Mouse (Mus musculus): ENCODE results near the gene Cnot8. TPM values are rescaled to one million over a fixed set of nuclear protein-coding genes. Genes with fewer than 3 reads are reported as not detected.

The Cnot8 gene
- polyA plus RNA-seq, 1 experiment from 2014 or later, result 95.8 TPM

- Histone ChIP-seq H3K4me3 (ENCODE audit: low read depth, low read length) (no peak overlapping the region), H3K27ac (ENCODE audit: low read depth, low read length) (no peak overlapping the region), H3K9ac (ENCODE audit: low read length) (no peak overlapping the region), H3K27me3 (ENCODE audit: control insufficient read depth, insufficient read depth, low read length) (no peaks in the 10 kb centered on the region), H3K4me1 (replicated peaks; ENCODE audit: control insufficient read depth, insufficient read depth, low read length) (no peaks in the 10 kb centered on the region), H3K4me2 (ENCODE audit: low read depth, low read length, severe bottlenecking) (no peak overlapping the region), H3K9me3 (ENCODE audit: control insufficient read depth, low read length) (no peaks in the 10 kb centered on the region), H3K36me3 (ENCODE audit: control insufficient read depth, insufficient read depth, low read length) (peaks cover 24% of the 10 kb centered on the region)
- DNase-seq (ENCODE audit: low spot score) (no peak), ATAC-seq (replicated peaks; ENCODE audit: low FRiP score) (no peak)
- 82% methylated on average over 1 of the region's 1 CpGs for WGBS
Observed at GRCm38 (mm10) chr11:58116560-58116959, 12.6 kb downstream of the Cnot8 start.

- no peak overlapping the region for H3K27ac ChIP-seq (ENCODE audit: low read depth, low read length)
- DNase-seq (ENCODE audit: low spot score) (no peak), ATAC-seq (replicated peaks; ENCODE audit: low FRiP score) (no peak)
- H3K27me3 ChIP-seq (ENCODE audit: control insufficient read depth, insufficient read depth, low read length), result no peaks in the 10 kb centered on the region
- H3K9ac ChIP-seq (ENCODE audit: low read length), result no peak overlapping the region
- no peak overlapping the region for H3K4me3 ChIP-seq (ENCODE audit: low read depth, low read length)
- H3K9me3 ChIP-seq (ENCODE audit: control insufficient read depth, low read length), result no peaks in the 10 kb centered on the region
- no peaks in the 10 kb centered on the region for H3K4me1 ChIP-seq (replicated peaks; ENCODE audit: control insufficient read depth, insufficient read depth, low read length)
- H3K36me3 ChIP-seq (ENCODE audit: control insufficient read depth, insufficient read depth, low read length), result peaks cover 24% of the 10 kb centered on the region
- no peak overlapping the region for H3K4me2 ChIP-seq (ENCODE audit: low read depth, low read length, severe bottlenecking)
- WGBS, result 88% methylated on average over 10 of the region's 10 CpGs
Observed at GRCm38 (mm10) chr11:58117044-58117652, 13.2 kb downstream of the Cnot8 start.

GRCm38 (mm10) chr11:58120655-58121054, 16.7 kb downstream of the Cnot8 start:
- ATAC-seq (replicated peaks; ENCODE audit: low FRiP score), result no peak
- peaks cover 10% of the 10 kb centered on the region; the same call in 1 of the 2 replicates for H3K36me3 ChIP-seq (ENCODE audit: control insufficient read depth, insufficient read depth, low read length)
- H3K9ac ChIP-seq (ENCODE audit: low read length), result no peak overlapping the region
- WGBS, result 87% methylated on average over 3 of the region's 3 CpGs
- H3K4me2 ChIP-seq (ENCODE audit: low read depth, low read length, severe bottlenecking), result no peak overlapping the region
- no peak overlapping the region for H3K4me3 ChIP-seq (ENCODE audit: low read depth, low read length)
- no peaks in the 10 kb centered on the region for H3K4me1 ChIP-seq (replicated peaks; ENCODE audit: control insufficient read depth, insufficient read depth, low read length)
- H3K9me3 ChIP-seq (ENCODE audit: control insufficient read depth, low read length), result no peaks in the 10 kb centered on the region
- no peak overlapping the region for H3K27ac ChIP-seq (ENCODE audit: low read depth, low read length)
- DNase-seq (ENCODE audit: low spot score), result no peak
- H3K27me3 ChIP-seq (ENCODE audit: control insufficient read depth, insufficient read depth, low read length), result no peaks in the 10 kb centered on the region

GRCm38 (mm10) chr11:58121351-58121750, 17.4 kb downstream of the Cnot8 start:
- Histone ChIP-seq H3K27me3 (ENCODE audit: control insufficient read depth, insufficient read depth, low read length) (no peaks in the 10 kb centered on the region), H3K27ac (ENCODE audit: low read depth, low read length) (no peak overlapping the region), H3K4me3 (ENCODE audit: low read depth, low read length) (no peak overlapping the region), H3K9me3 (ENCODE audit: control insufficient read depth, low read length) (no peaks in the 10 kb centered on the region), H3K9ac (ENCODE audit: low read length) (no peak overlapping the region), H3K36me3 (ENCODE audit: control insufficient read depth, insufficient read depth, low read length) (peaks cover 6% of the 10 kb centered on the region; the same call in 1 of the 2 replicates), H3K4me2 (ENCODE audit: low read depth, low read length, severe bottlenecking) (no peak overlapping the region), H3K4me1 (replicated peaks; ENCODE audit: control insufficient read depth, insufficient read depth, low read length) (no peaks in the 10 kb centered on the region)
- WGBS, result 93% methylated on average over 9 of the region's 9 CpGs
- no peak for DNase-seq (ENCODE audit: low spot score)
- no peak for ATAC-seq (replicated peaks; ENCODE audit: low FRiP score)

GRCm38 (mm10) chr11:58123711-58124110, 19.8 kb downstream of the Cnot8 start:
- no peak overlapping the region for H3K9ac ChIP-seq (ENCODE audit: low read length)
- H3K27ac ChIP-seq (ENCODE audit: low read depth, low read length), result no peak overlapping the region
- no peak overlapping the region for H3K4me3 ChIP-seq (ENCODE audit: low read depth, low read length)
- peaks cover 6% of the 10 kb centered on the region; the same call in 1 of the 2 replicates for H3K36me3 ChIP-seq (ENCODE audit: control insufficient read depth, insufficient read depth, low read length)
- ATAC-seq (replicated peaks; ENCODE audit: low FRiP score) (no peak), DNase-seq (ENCODE audit: low spot score) (no peak)
- no peaks in the 10 kb centered on the region for H3K9me3 ChIP-seq (ENCODE audit: control insufficient read depth, low read length)
- H3K4me1 ChIP-seq (replicated peaks; ENCODE audit: control insufficient read depth, insufficient read depth, low read length), result no peaks in the 10 kb centered on the region
- no peaks in the 10 kb centered on the region for H3K27me3 ChIP-seq (ENCODE audit: control insufficient read depth, insufficient read depth, low read length)
- WGBS, result 91% methylated on average over 2 of the region's 2 CpGs
- no peak overlapping the region for H3K4me2 ChIP-seq (ENCODE audit: low read depth, low read length, severe bottlenecking)

- no peak overlapping the region for H3K4me3 ChIP-seq (ENCODE audit: low read depth, low read length)
- no peak overlapping the region for H3K27ac ChIP-seq (ENCODE audit: low read depth, low read length)
- 90% methylated on average over 11 of the region's 11 CpGs for WGBS
- H3K9me3 ChIP-seq (ENCODE audit: control insufficient read depth, low read length), result no peaks in the 10 kb centered on the region
- no peak overlapping the region for H3K4me2 ChIP-seq (ENCODE audit: low read depth, low read length, severe bottlenecking)
- ATAC-seq (replicated peaks; ENCODE audit: low FRiP score), result no peak
- no peak for DNase-seq (ENCODE audit: low spot score)
- no peaks in the 10 kb centered on the region for H3K4me1 ChIP-seq (replicated peaks; ENCODE audit: control insufficient read depth, insufficient read depth, low read length)
- no peak overlapping the region for H3K9ac ChIP-seq (ENCODE audit: low read length)
- H3K27me3 ChIP-seq (ENCODE audit: control insufficient read depth, insufficient read depth, low read length), result no peaks in the 10 kb centered on the region
- H3K36me3 ChIP-seq (ENCODE audit: control insufficient read depth, insufficient read depth, low read length), result peaks cover 6% of the 10 kb centered on the region; the same call in 1 of the 2 replicates
Observed at GRCm38 (mm10) chr11:58125021-58125420, 21.1 kb downstream of the Cnot8 start.

- H3K27ac ChIP-seq (ENCODE audit: low read depth, low read length), result no peak overlapping the region
- H3K4me2 ChIP-seq (ENCODE audit: low read depth, low read length, severe bottlenecking), result no peak overlapping the region
- no peak for ATAC-seq (replicated peaks; ENCODE audit: low FRiP score)
- no peaks in the 10 kb centered on the region for H3K27me3 ChIP-seq (ENCODE audit: control insufficient read depth, insufficient read depth, low read length)
- DNase-seq (ENCODE audit: low spot score), result no peak
- 89% methylated on average over 7 of the region's 7 CpGs for WGBS
- peaks cover 6% of the 10 kb centered on the region; the same call in 1 of the 2 replicates for H3K36me3 ChIP-seq (ENCODE audit: control insufficient read depth, insufficient read depth, low read length)
- no peaks in the 10 kb centered on the region for H3K4me1 ChIP-seq (replicated peaks; ENCODE audit: control insufficient read depth, insufficient read depth, low read length)
- no peak overlapping the region for H3K9ac ChIP-seq (ENCODE audit: low read length)
- H3K4me3 ChIP-seq (ENCODE audit: low read depth, low read length), result no peak overlapping the region
- no peaks in the 10 kb centered on the region for H3K9me3 ChIP-seq (ENCODE audit: control insufficient read depth, low read length)
Observed at GRCm38 (mm10) chr11:58126397-58127160, 22.6 kb downstream of the Cnot8 start.

GRCm38 (mm10) chr11:58127544-58127943, 23.6 kb downstream of the Cnot8 start:
- H3K9me3 ChIP-seq (ENCODE audit: control insufficient read depth, low read length), result no peaks in the 10 kb centered on the region
- peaks cover 6% of the 10 kb centered on the region; the same call in 1 of the 2 replicates for H3K36me3 ChIP-seq (ENCODE audit: control insufficient read depth, insufficient read depth, low read length)
- 91% methylated on average over 2 of the region's 2 CpGs for WGBS
- no peak overlapping the region for H3K4me3 ChIP-seq (ENCODE audit: low read depth, low read length)
- DNase-seq (ENCODE audit: low spot score), result no peak
- no peak overlapping the region for H3K4me2 ChIP-seq (ENCODE audit: low read depth, low read length, severe bottlenecking)
- no peak overlapping the region for H3K27ac ChIP-seq (ENCODE audit: low read depth, low read length)
- H3K9ac ChIP-seq (ENCODE audit: low read length), result no peak overlapping the region
- no peaks in the 10 kb centered on the region for H3K27me3 ChIP-seq (ENCODE audit: control insufficient read depth, insufficient read depth, low read length)
- ATAC-seq (replicated peaks; ENCODE audit: low FRiP score), result no peak
- no peaks in the 10 kb centered on the region for H3K4me1 ChIP-seq (replicated peaks; ENCODE audit: control insufficient read depth, insufficient read depth, low read length)

Measured in forebrain, embryonic 11.5 days (tissue).